Mouse (Mus musculus) erythroblast, embryonic 14.5 days (primary cell): ENCODE data around the gene Cplane1.
"Not testable (repeated sequence)": the region's sequence is repeated elsewhere in the genome, so short reads cannot be mapped to it uniquely, and the experiment has no call there.

ENCODE experiments used
- GATA1 ChIP-seq: IDR thresholded peaks from 2 replicates; pipeline ENCODE4 v1.6.1; 2012; ENCODE audit warnings: low read length, inconsistent platforms, mixed read lengths
- TAL1 ChIP-seq: IDR thresholded peaks from 3 replicates; pipeline ENCODE4 v1.6.1; 2012; ENCODE audit warnings: low read length, inconsistent platforms, mixed read lengths

DNA sequence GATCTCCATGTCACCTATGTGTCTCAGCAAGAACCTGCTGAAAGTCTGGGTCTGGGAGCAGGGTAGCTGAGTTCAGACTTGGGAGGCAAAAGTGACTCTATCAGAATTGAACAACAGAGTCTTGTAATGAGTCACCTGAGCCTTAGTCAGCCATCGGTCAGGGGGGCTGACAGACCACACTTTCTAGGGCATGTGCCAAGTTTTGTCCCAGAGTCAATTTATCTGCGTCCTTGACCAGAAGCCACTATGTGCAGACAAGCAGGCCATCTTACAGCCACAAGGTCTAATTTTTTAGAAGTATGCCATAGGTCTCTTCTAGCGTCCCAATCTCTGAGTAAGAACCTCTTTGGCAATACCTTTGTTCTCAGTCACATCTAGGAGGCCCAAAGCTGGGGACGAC is 109.0 kb downstream of the Cplane1 start:
- not testable (repeated sequence) for TF ChIP-seq GATA1, TAL1
